Mouse (Mus musculus) forebrain, embryonic 15.5 days (tissue): Measurements from ENCODE around the gene Arrdc5. TPM values are rescaled to one million over a fixed set of nuclear protein-coding genes. Genes with fewer than 3 reads are reported as not detected.

Experiments
- ATAC-seq: fragments of 200-750 bp; cut with Nextera tagmentation; replicated peaks from 2 replicates; pipeline ENCODE4 v1.8.0; 2017; ENCODE audit warnings: mild to moderate bottlenecking, moderate TSS enrichment, moderate library complexity
- H3K27ac ChIP-seq: fragments of 300-500 bp; sonication (generic); replicated peaks from 2 replicates; pipeline ENCODE4 v1.5.1; 2015; ENCODE audit warnings: mild to moderate bottlenecking, inconsistent platforms
- H3K27me3 ChIP-seq: fragments of 300-500 bp; sonication (generic); 2 replicates; pipeline ENCODE4 v1.6.1; 2015; ENCODE audit warnings: inconsistent platforms
- H3K36me3 ChIP-seq: fragments of 300-500 bp; sonication (generic); 2 replicates; pipeline ENCODE4 v1.6.1; 2015; ENCODE audit warnings: mild to moderate bottlenecking, inconsistent platforms
- H3K4me1 ChIP-seq: fragments of 300-500 bp; sonication (generic); 2 replicates; pipeline ENCODE4 v1.6.1; 2015; ENCODE audit warnings: inconsistent platforms
- H3K4me2 ChIP-seq: fragments of 300-500 bp; sonication (generic); replicated peaks from 2 replicates; pipeline ENCODE4 v1.6.1; 2015; ENCODE audit warnings: mild to moderate bottlenecking, inconsistent platforms
- H3K4me3 ChIP-seq: fragments of 300-500 bp; sonication (generic); 2 replicates; pipeline ENCODE4 v1.5.1; 2015; ENCODE audit warnings: mild to moderate bottlenecking, inconsistent platforms
- H3K9ac ChIP-seq: fragments of 300-500 bp; sonication (generic); replicated peaks from 2 replicates; pipeline ENCODE4 v1.6.1; 2015; ENCODE audit warnings: mild to moderate bottlenecking, inconsistent platforms
- H3K9me3 ChIP-seq: fragments of 300-500 bp; sonication (generic); 2 replicates; pipeline ENCODE4 v1.6.1; 2016; ENCODE audit warnings: inconsistent platforms
- WGBS: fragments of 180-500 bp; shearing (Covaris S2); methylation state at CpG from one replicate; pipeline ENCODE4 v1.1.7; 2015; ENCODE audit warnings: mixed read lengths; 5-methylcytosine and 5-hydroxymethylcytosine counted together
- polyA plus RNA-seq: library from polyadenylated mRNA; unstranded; fragments of >200 nt; fragmentation: Nextera tagmentation; extraction: Ambion mirVana; gene quantifications from 2 replicates; pipeline ENCODE4 v1.2.1, GENCODE M21; 2015

The Arrdc5 gene
- not detected in 2 replicates for polyA plus RNA-seq

DNA sequence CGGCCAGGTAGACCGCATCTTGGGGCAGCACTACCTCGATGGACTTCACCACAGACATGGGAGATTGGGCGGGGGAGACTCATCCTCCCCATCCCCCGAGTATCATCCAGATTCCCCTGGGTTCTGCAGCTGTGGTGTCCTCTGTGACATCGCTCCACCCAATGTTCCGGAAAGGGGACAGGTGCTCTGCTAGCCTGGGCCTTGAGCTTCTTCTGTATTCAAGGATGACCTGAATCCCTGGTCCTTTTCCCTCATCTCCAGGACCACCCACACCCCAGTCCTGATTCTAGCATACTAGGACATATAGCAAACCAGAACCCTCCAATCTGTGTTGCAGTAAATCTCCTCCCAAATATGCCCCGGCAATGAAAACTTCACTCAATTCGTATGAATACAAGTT, at the start of gene Arrdc5:
Gene Arrdc5 (minus strand): TSS at position 101 of the 400 bp plus-strand sequence.
- Histone ChIP-seq H3K27me3 (no peaks in the 10 kb centered on the region), H3K27ac (no peak within 1 kb of the TSS), H3K36me3 (no peaks in the 10 kb centered on the region), H3K9me3 (no peaks in the 10 kb centered on the region), H3K4me3 (no peak within 1 kb of the TSS), H3K4me1 (peaks cover 21% of the 10 kb centered on the region), H3K9ac (no peak within 1 kb of the TSS), H3K4me2 (no peak within 1 kb of the TSS)
- ATAC-seq, result no peak
- WGBS, result 93% methylated on average over 9 of the region's 9 CpGs

DNA sequence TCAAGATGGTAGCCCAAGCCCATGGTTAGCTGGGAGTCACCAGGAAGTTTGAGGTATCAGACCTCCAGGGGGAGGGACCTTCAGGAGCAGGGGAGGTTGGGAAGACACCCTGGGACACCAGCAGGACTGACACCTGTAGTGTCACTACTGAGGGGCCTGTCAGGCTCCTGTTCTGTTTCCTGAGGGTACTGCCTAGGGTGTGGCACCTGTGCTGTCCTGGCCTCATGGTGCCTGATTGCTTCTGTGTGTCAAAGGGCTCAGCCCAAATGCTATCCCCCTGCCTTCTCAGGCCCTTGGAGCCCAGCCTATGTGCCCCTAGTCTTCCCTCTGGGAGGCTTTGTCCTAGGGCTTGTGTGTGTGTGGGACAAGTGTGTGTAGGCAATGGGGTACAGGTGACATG, 48.5 kb upstream of the Arrdc5 start:
- Histone ChIP-seq H3K27ac (no peak overlapping the region), H3K27me3 (no peaks in the 10 kb centered on the region), H3K9me3 (no peaks in the 10 kb centered on the region), H3K36me3 (peaks cover 14% of the 10 kb centered on the region), H3K4me3 (no peak overlapping the region), H3K4me1 (0 out of 2 replicates have a peak, but pooled peaks cover 3% of the 10 kb centered on the region), H3K9ac (no peak overlapping the region), H3K4me2 (no peak overlapping the region)
- no peak for ATAC-seq

DNA sequence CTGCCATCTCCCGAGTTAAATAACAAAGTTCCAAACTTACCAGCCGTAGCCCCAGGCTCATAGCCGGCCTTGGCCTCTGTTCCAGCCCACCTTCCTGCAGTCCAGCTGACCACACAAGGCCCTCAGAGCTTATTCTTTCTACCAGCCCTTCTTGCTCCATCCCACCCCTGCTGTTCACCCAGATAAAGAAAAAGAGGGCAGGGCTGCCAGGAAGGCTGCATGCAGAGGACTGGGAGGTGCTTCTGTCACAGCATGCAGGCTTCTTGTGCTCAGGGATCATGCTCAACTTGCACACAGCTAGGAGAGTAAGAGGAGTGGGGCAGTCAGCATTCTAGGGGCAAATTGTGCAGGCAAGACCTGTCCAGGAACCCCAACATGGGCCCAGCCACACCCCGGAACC, 48.0 kb upstream of the Arrdc5 start:
- 74% methylated on average over 4 of the region's 4 CpGs for WGBS
- Histone ChIP-seq H3K4me3 (no peak overlapping the region), H3K27me3 (no peaks in the 10 kb centered on the region), H3K4me2 (no peak overlapping the region), H3K9me3 (no peaks in the 10 kb centered on the region), H3K27ac (no peak overlapping the region), H3K4me1 (0 out of 2 replicates have a peak, but pooled peaks cover 3% of the 10 kb centered on the region), H3K36me3 (peaks cover 10% of the 10 kb centered on the region), H3K9ac (no peak overlapping the region)
- ATAC-seq, result no peak

DNA sequence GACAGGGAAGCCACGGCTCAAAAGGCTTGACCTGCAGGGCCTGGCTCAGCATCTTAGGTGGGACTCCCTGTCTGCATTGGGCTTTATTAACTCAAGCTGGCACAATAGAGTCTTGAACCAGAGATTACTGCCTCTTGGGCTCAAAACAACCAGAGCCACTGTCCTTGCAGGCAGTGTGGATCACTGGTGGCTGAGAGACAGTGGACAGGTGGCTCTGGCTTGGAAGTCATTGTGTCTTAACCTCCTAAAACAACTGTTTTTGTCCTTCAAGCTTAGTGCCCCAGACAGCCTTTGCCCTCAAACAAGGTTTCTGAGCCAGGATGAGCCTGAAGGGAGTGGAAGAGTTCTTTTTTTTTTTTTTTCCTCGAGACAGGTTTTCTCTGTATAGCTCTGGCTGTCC, 45.3 kb upstream of the Arrdc5 start:
- Histone ChIP-seq H3K9me3 (no peaks in the 10 kb centered on the region), H3K4me1 (0 out of 2 replicates have a peak, but pooled peaks cover 4% of the 10 kb centered on the region), H3K27me3 (no peaks in the 10 kb centered on the region), H3K9ac (no peak overlapping the region), H3K4me3 (no peak overlapping the region), H3K4me2 (no peak overlapping the region), H3K36me3 (no peaks in the 10 kb centered on the region), H3K27ac (no peak overlapping the region)
- ATAC-seq, result no peak
- WGBS, result 81% methylated on average over 2 of the region's 2 CpGs

DNA sequence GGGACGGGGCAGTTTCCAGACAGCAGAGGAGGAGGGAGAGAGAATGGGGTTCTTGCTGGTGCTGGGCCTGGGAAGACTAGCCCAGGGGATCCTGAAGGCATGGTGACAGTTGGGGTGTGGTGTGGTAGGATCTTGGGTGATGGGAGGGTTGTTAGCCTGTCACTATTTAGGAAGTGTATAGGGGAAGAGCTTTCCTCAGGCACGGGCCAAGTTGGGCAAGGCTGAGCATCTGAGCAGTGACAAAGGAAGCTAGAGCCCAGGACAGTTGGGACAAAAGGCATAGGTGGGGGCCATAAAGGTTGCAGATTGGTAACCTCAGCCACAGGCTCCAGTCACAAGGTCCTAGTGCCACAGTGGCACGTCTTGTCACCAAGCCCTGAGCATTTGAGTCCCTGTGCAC, 43.4 kb upstream of the Arrdc5 start:
- Histone ChIP-seq H3K36me3 (no peaks in the 10 kb centered on the region), H3K27me3 (no peaks in the 10 kb centered on the region), H3K9me3 (no peaks in the 10 kb centered on the region), H3K4me1 (0 out of 2 replicates have a peak, but pooled peaks cover 5% of the 10 kb centered on the region), H3K4me3 (no peak overlapping the region), H3K27ac (no peak overlapping the region), H3K9ac (no peak overlapping the region), H3K4me2 (no peak overlapping the region)
- ATAC-seq, result no peak
- WGBS, result 83% methylated on average over 3 of the region's 3 CpGs

DNA sequence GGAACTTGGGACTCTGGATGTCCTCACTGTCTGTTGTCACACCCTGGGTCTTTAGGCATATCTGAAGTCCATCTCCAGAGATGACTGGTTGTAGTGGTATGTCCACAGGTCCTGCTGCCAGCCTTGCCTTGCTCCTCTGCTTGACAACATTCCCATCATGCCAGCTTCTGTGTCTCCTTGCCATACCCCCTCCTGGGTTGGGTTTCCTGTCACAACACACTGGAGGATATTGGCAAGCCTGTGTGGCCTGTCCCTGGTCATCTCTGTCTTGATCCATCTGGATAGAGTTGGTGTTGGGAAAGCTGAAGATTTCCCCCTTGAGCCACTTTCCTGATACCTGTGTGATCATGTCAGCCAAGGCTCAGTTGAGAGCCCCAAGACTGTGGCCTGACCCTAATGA, 40.6 kb upstream of the Arrdc5 start:
- H3K27ac ChIP-seq, result no peak overlapping the region
- no peaks in the 10 kb centered on the region for H3K9me3 ChIP-seq
- no peak overlapping the region for H3K9ac ChIP-seq
- H3K27me3 ChIP-seq, result no peaks in the 10 kb centered on the region
- H3K4me2 ChIP-seq, result no peak overlapping the region
- no peak for ATAC-seq
- no peaks in the 10 kb centered on the region for H3K36me3 ChIP-seq
- peaks cover 19% of the 10 kb centered on the region for H3K4me1 ChIP-seq
- H3K4me3 ChIP-seq, result no peak overlapping the region

DNA sequence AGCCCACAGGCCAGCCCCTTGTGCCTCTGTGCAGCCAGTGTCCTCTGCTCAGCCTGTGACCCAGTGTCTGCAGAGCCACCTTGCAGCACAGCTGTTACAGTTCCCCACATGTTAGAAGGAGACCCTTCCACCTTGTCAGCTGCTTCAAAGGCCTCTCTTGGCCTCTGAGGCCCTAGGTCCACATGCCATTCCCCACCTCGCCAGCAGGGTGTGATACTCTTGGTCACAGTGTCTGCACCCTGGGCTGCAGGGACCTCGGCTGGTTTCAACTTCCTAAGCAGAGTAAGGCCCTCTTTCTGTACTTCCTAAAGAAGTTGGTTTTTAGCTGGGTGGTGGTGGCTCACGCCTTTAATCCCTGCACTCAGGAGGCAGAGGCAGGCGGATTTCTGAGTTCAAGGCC, 38.8 kb upstream of the Arrdc5 start:
- Histone ChIP-seq H3K4me2 (no peak overlapping the region), H3K27me3 (no peaks in the 10 kb centered on the region)
- WGBS, result 60% methylated on average over 4 of the region's 4 CpGs

DNA sequence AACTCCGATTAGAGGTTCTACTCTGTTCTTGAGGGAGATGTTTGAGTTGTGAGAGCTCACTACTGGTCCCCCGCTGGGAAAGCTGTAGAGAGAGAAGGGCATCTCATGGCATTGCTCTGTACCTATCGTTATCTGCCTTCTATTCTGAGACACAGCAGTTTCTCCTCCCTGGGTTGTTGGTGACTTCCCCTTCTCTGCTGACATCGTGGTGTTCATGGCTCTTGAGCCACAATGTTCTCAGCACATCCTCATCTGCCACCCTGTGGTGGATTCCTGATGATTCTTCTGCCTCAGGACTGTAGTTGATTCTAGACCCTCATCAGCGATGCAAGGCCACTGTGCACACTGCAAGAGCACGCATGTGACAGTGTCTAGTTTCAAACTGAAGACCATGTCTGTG, 37.7 kb upstream of the Arrdc5 start:
- H3K9ac ChIP-seq, result no peak overlapping the region
- no peaks in the 10 kb centered on the region for H3K27me3 ChIP-seq
- no peaks in the 10 kb centered on the region for H3K9me3 ChIP-seq
- H3K4me3 ChIP-seq, result no peak overlapping the region
- H3K4me2 ChIP-seq, result no peak overlapping the region
- no peak overlapping the region for H3K27ac ChIP-seq
- H3K36me3 ChIP-seq, result no peaks in the 10 kb centered on the region
- 93% methylated on average over 6 of the region's 6 CpGs for WGBS
- peaks cover 21% of the 10 kb centered on the region for H3K4me1 ChIP-seq
- no peak for ATAC-seq

More for the DNA sequence above, 38.8 kb upstream of the Arrdc5 start:
- Histone ChIP-seq H3K4me1 (peaks cover 21% of the 10 kb centered on the region), H3K4me3 (no peak overlapping the region), H3K9me3 (no peaks in the 10 kb centered on the region), H3K9ac (no peak overlapping the region), H3K36me3 (no peaks in the 10 kb centered on the region), H3K27ac (no peak overlapping the region)
- no peak for ATAC-seq

DNA sequence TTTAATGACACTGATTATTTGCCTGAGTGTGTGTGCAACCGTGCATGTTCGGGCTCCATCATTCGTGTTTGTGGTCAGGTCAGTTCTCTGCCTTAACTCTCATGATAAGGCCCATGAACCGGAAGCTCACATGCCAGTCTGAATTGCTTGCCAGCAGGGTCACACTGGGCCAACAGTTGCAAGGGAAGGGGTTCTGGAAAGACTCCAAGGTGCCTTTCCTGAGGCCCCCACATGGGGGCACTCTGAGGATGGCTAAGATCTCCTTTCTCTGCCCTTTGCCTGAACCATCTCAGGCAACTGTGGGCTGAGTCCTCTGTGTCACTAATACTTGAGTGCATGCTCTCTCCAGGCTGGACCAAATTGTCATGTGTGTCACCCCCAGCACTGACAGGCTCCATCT, 37.1 kb upstream of the Arrdc5 start:
- Histone ChIP-seq H3K4me3 (no peak overlapping the region), H3K27me3 (no peaks in the 10 kb centered on the region), H3K36me3 (no peaks in the 10 kb centered on the region), H3K9ac (no peak overlapping the region), H3K27ac (no peak overlapping the region), H3K9me3 (no peaks in the 10 kb centered on the region), H3K4me2 (no peak overlapping the region), H3K4me1 (peaks cover 25% of the 10 kb centered on the region)
- no peak for ATAC-seq
- WGBS, result 52% methylated on average over 4 of the region's 4 CpGs

DNA sequence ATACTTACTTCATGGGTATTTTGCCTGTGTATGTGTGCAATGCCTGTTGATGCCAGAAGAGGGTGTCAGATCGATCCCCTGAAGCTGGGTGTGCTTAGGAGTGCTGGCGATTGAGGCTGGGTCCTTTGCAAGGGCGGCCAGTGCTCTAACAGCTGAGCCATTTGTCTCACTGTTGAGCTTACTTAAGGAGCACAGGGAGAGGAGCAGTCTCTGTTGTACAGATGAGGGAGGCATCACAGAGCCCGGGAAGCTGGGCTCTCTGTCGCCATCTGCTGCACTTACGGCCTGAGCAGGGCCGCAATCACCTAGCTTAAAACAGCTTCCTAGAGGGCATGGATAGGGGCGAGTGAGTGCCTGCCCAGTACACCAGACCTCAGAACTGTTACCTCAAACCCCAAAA, 32.9 kb upstream of the Arrdc5 start:
- Histone ChIP-seq H3K9ac (no peak overlapping the region), H3K4me3 (no peak overlapping the region), H3K36me3 (no peaks in the 10 kb centered on the region), H3K4me2 (no peak overlapping the region), H3K4me1 (peaks cover 55% of the 10 kb centered on the region), H3K9me3 (no peaks in the 10 kb centered on the region), H3K27ac (no peak overlapping the region), H3K27me3 (no peaks in the 10 kb centered on the region)
- WGBS, result 41% methylated on average over 8 of the region's 8 CpGs
- no peak for ATAC-seq

DNA sequence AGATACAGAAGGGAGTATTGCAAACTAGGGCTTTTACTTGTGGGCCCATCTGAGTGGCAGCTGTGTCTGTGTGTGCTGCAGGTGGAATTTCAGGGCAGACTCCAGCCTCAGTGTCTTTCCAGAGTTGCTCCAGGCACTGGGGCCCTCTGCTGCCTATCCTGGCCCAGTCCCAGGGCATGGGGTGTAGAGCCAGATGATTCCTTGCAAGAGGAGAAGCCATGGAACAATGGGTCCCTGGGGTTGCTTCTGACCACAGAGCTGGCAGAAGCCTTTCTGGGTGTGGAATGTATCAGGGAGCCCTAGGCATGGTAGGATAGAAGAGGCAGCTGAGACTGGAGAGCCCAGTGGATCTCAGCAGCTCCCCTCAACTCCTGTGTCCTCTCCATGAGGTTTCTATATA, 31.2 kb upstream of the Arrdc5 start:
- no peaks in the 10 kb centered on the region for H3K36me3 ChIP-seq
- no peaks in the 10 kb centered on the region for H3K9me3 ChIP-seq
- H3K9ac ChIP-seq, result no peak overlapping the region
- no peak overlapping the region for H3K27ac ChIP-seq
- ATAC-seq, result no peak
- peaks cover 57% of the 10 kb centered on the region for H3K4me1 ChIP-seq
- H3K4me2 ChIP-seq, result no peak overlapping the region
- no peak overlapping the region for H3K4me3 ChIP-seq
- H3K27me3 ChIP-seq, result no peaks in the 10 kb centered on the region

DNA sequence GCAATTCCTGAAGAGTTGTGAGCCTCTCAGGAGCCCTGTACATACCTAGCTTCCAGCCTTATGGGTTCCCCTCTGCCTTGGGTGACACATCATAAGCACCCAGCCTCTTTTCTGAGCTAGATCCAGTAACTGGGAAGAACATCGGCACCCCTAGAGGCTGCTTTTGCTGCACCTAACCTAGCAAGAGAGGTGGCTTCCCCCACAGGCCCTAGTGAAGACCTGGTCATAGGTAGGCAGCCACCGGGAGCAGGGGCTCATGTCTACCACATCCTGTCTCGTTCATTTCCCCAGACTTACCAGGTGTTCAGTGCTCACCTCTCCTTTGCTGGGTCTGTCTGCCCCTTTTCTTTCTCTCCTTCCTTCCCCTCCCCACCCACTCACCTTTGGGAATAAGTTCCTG, 30.3 kb upstream of the Arrdc5 start:
- H3K4me2 ChIP-seq, result no peak overlapping the region
- peaks cover 54% of the 10 kb centered on the region for H3K4me1 ChIP-seq
- H3K36me3 ChIP-seq, result no peaks in the 10 kb centered on the region
- no peaks in the 10 kb centered on the region for H3K27me3 ChIP-seq
- no peak overlapping the region for H3K9ac ChIP-seq
- no peak overlapping the region for H3K4me3 ChIP-seq
- H3K27ac ChIP-seq, result no peak overlapping the region
- WGBS, result 73% methylated on average over 3 of the region's 3 CpGs
- ATAC-seq, result no peak
- H3K9me3 ChIP-seq, result no peaks in the 10 kb centered on the region

DNA sequence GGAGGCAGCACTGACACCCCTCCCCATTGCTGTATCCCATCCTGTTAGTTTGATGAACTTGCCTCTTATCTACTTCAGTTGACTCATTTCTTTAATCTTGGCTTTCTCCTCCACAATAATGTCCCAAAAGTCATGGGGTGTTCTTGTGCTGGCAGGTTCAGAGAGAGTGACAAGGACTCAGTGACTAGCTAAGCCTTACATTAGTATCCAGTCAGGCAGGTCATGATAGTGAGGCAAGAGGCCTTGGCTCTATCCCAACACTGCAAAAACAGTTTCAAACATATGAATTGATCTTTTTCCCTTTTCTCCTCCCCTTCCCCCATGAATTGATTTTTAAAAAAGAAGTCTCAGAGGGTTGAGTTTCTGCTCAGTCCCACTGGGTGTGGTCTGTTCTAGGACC, 29.2 kb upstream of the Arrdc5 start:
- peaks cover 54% of the 10 kb centered on the region for H3K4me1 ChIP-seq
- no peak overlapping the region for H3K9ac ChIP-seq
- no peak for ATAC-seq

More for the DNA sequence above, 29.2 kb upstream of the Arrdc5 start:
- Histone ChIP-seq H3K27me3 (no peaks in the 10 kb centered on the region), H3K4me2 (no peak overlapping the region), H3K9me3 (no peaks in the 10 kb centered on the region), H3K36me3 (no peaks in the 10 kb centered on the region), H3K4me3 (no peak overlapping the region), H3K27ac (no peak overlapping the region)
